Mouse (Mus musculus): Measurements from ENCODE around the gene Tgfbr2. TPM values are rescaled to one million over a fixed set of nuclear protein-coding genes. Genes with fewer than 3 reads are reported as not detected.
"Not testable (repeated sequence)": the region's sequence is repeated elsewhere in the genome, so short reads cannot be mapped to it uniquely, and the experiment has no call there.

The Tgfbr2 gene
- polyA plus RNA-seq, 3 experiments from 2014 or later, result 24.7 to 31.6 (median 26.3) TPM

GRCm38 (mm10) chr9:116064774-116065173 is 110.4 kb downstream of the Tgfbr2 start:
- no peak for ATAC-seq

- no peak for ATAC-seq
Observed at GRCm38 (mm10) chr9:116060691-116061090, 114.5 kb downstream of the Tgfbr2 start.

- no peak for ATAC-seq
Observed at GRCm38 (mm10) chr9:116059156-116059555, 116.0 kb downstream of the Tgfbr2 start.

- ATAC-seq, result no peak
Observed at GRCm38 (mm10) chr9:116058475-116058874, 116.7 kb downstream of the Tgfbr2 start.

GRCm38 (mm10) chr9:116053976-116054375 is 121.2 kb downstream of the Tgfbr2 start:
- ATAC-seq, result no peak

GRCm38 (mm10) chr9:116049985-116050384 is 125.2 kb downstream of the Tgfbr2 start:
- ATAC-seq, result no peak

- no peak for ATAC-seq
Observed at GRCm38 (mm10) chr9:116041787-116042186, 133.4 kb downstream of the Tgfbr2 start.

GRCm38 (mm10) chr9:116041369-116041768 is 133.8 kb downstream of the Tgfbr2 start:
- no peak for ATAC-seq

- not testable (repeated sequence) for ATAC-seq
Observed at GRCm38 (mm10) chr9:116040852-116041251, 134.3 kb downstream of the Tgfbr2 start.

- ATAC-seq, result no peak
Observed at GRCm38 (mm10) chr9:116039981-116040380, 135.2 kb downstream of the Tgfbr2 start.

- ATAC-seq, result no peak
Observed at GRCm38 (mm10) chr9:116038275-116038674, 136.9 kb downstream of the Tgfbr2 start.

Measured in inflammation-experienced regulatory T-cells, adult 6 months (primary cell).